Mouse (Mus musculus): ENCODE data around the gene Dcaf7.
A peak's percentile ranks its signal among the peaks of the same experiment; 100 is the strongest.
"Not testable (repeated sequence)": the region's sequence is repeated elsewhere in the genome, so short reads cannot be mapped to it uniquely, and the experiment has no call there.

Gene Dcaf7

DNA sequence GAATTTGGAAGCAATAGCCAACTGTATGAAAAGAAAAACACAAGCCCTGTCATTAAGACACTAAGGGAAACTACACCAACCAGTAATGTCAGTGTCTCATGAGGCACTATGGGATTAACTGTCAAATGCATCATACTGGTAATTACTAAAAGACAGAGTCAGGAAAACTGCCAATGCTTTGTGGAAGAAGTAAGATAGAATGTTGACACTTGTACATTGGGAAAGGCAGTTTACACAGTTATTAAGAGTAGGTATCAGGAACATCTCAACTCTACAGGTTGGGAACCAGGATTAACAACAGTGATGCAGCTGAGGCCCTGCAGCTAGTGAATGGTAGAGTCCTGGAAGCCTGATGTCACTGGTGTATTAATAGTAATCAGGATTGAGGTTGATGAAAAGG is 7.7 kb downstream of the Dcaf7 start:
- DNase-seq (ENCODE audit: low spot score in 2 of 2) = no peak

- DNase-seq (ENCODE audit: low spot score in 2 of 2) = no peak
These were observed 8.6 kb downstream of the Dcaf7 start for GRCm38 (mm10) chr11:106045256-106045655.

GRCm38 (mm10) chr11:106045780-106046179 is 9.1 kb downstream of the Dcaf7 start:
- DNase-seq (ENCODE audit: low spot score in 2 of 2) = no peak

- DNase-seq (ENCODE audit: low spot score in 2 of 2) = no peak
These were observed 9.9 kb downstream of the Dcaf7 start for GRCm38 (mm10) chr11:106046584-106046983.

DNA sequence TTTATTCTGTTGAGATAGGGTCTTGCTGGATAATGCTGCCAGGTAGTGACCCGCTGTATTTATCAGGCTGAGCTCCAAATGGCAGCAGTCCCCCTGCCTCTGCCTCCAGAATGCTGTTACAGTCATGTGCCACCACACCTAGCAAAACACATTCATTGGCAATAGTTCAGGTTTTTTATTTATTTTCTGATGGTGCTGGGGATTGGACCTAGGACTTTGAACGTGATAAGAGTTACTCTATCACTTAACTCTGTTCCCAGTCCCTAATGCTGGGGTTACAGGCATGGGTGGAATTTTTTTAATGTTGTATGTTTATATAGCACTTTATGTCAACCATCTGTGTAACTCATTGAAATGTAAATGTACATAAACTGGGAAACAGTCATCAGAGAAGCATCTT is 17.2 kb downstream of the Dcaf7 start:
- DNase-seq (ENCODE audit: low spot score in 2 of 2) = no peak

DNA sequence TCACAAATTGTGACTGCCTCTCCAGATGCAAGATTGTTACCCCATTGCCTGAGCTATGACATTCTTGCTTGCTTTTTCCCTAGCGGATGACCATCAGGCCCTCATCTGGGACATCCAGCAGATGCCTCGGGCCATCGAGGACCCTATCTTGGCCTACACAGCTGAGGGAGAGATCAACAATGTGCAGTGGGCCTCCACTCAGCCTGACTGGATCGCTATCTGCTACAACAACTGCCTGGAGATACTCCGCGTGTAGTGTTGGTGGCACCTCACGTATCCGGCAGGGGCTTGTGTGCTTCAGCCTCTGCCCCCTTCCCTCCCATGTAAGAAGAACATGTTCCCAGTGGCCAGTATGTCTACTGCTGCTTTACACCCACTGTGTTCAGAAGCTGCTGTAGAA is 17.9 kb downstream of the Dcaf7 start:
- DNase-seq (ENCODE audit: low spot score in 2 of 2) = no peak

- no peak for DNase-seq (ENCODE audit: low spot score in 2 of 2)
These were observed 18.7 kb downstream of the Dcaf7 start for GRCm38 (mm10) chr11:106055341-106055740.

GRCm38 (mm10) chr11:106056819-106057491 is 20.3 kb downstream of the Dcaf7 start:
- no peak for DNase-seq (ENCODE audit: low spot score in 2 of 2)

DNA sequence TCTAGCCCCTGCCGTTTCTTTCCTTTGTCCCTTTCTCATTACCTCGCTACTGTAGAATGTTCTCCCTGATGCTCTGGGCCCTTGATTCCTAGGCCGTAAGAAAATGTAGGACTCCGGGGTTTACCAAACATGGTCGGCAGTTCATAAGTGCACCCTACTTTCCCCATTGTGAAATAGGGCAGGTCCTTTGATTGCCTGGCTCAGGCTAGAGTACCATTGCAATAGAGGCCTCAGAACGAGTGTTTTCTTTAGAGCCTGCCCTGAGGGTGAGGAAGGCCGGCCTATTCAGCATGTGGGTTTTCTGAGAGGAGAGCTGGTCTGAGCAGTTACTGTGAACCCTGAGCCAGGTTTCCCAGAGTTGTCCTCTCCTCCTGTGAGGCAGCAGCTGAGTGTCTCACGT is 21.3 kb downstream of the Dcaf7 start:
- no peak for DNase-seq (ENCODE audit: low spot score in 2 of 2)

GRCm38 (mm10) chr11:106060549-106060948 is 23.9 kb downstream of the Dcaf7 start:
- DNase-seq (ENCODE audit: low spot score in 2 of 2) = no peak

DNA sequence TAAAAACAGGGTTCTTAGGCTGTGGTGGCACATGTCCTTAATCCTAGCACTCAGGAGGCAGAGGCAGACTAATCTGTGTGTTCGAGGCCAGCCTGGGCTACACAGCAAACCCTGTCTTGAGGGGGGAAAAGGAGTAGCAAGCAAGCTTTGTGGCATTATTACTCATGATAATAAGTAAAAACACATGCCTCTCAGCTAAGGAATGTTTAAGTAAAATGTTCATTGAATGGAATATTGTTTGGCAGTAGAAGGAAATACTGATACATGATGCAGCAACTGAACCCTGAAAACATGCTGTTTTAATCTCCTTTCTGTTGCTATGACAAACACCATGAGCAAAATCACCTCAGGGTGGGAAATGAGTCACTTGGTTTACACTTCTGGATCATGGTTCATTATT is 24.6 kb downstream of the Dcaf7 start:
- DNase-seq (ENCODE audit: low spot score in 2 of 2) = no peak

DNA sequence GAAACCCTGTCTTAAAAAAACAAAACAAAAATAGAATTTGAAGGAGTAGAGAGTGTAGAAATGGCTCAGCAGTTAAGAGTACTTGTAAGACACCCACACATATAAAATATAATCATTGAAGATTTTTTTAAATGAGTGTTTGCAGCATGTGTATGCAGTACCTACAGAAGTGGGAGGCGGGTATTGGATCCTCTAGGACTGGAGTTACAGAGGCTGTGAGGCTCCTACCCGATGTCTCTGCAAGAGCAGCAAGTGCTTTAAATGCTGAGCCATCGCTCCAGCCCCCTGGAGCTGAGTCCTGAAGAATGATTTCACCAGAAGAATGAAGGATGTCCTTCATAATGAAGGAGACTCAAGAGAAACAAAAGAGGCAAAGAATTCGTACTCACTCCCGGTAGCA is 27.1 kb downstream of the Dcaf7 start:
- no peak for DNase-seq (ENCODE audit: low spot score in 2 of 2)

DNA sequence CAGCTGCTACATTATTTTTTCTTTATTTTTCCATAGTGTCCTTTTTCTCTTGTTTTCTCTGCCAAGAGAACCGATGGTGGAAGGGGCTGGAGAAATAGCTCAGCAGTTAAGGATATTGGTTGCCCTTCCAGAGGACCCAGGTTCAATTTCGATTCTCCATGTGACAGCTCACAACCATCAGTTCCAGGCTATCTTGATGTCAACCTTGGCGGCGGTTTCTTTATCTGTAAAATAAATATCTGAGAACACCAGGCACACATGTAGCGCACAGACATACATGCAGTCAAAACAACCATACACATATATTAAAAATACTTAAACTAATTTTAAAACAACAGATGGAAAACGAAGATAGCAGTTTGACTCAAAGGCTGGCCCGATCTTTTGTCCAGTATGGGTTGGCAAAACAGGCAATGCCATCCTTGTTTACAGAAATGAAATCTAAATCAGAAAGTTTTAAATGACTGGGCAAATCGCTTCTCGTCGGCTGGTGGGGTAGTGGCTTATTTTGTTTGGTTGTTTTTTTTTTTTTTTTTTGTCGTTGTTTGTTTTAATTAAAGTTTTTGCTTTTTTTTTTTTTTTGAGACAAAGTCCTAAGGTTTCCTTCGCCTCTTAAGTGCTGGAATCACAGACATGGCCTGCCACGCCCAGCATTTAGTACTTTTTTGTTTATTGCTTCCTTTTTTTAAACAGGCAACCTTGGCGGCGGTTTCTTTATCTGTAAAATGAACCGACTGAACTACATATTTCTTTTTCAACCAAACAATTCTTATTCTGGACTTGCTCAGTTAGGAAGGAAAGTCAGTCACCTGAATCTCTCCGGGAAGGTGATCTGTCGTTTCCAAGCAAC is 28.6 kb downstream of the Dcaf7 start:
- DNase-seq (ENCODE audit: low spot score in 2 of 2) = no peak

DNA sequence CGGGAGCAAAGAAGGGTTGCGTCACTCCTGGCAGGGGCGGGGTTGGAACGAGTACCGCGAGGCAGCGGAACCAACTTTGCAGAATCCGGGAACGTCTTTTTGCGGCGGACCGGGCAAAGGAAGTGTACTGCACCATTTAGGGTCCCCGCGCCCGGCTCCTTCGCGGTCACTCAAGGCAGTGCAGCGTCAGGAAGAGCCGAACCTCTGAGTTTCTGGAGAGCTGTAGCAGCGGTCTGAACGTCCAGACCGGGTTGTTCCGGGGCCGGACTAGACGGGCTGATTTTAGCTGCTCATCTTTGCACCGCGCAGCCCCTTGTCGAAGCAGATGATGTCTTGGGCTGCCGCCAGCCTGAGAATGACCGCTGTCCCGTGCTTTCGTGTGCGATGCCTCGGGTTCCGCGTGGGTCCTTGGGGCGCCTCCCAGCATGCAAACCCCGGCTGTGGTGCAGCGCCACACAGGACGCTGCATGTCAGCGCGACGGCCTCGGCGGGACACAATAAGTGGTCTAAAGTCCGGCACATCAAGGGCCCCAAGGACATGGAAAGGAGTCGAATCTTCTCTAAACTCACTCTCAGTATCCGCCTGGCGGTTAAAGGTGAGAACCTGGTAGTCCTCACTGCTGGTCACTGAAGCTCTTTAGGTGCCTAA is 29.4 kb downstream of the Dcaf7 start, which contains the start of gene Taco1:
TSS of gene Taco1 (plus strand) at position 139 of the 649 bp plus-strand sequence.
- peak; percentile 85 to 95 for DNase-seq (ENCODE audit: low spot score in 2 of 2)

- DNase-seq (ENCODE audit: low spot score in 2 of 2) = not testable (repeated sequence)
These were observed 29.9 kb downstream of the Dcaf7 start for GRCm38 (mm10) chr11:106066616-106067015.

DNA sequence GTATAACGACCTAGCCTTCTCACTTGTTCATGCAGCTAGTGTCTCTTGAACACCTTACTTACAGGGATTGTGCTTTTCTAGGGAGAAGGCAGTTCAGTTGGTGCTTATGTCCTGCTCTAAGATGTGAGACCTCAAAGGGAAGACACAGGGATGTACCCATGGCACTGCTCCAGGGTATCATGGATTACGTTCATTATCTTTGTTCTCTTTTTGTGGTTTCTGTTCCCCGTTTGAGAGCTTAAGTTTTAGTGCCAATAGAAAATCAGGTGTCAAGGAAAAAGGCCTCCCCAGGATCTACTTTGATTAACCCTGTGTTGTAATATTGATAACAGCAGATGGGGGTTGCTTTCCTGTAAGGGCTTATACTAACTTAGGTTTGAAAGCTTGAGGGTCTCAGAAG is 37.1 kb downstream of the Dcaf7 start:
- DNase-seq (ENCODE audit: low spot score in 2 of 2) = no peak

DNA sequence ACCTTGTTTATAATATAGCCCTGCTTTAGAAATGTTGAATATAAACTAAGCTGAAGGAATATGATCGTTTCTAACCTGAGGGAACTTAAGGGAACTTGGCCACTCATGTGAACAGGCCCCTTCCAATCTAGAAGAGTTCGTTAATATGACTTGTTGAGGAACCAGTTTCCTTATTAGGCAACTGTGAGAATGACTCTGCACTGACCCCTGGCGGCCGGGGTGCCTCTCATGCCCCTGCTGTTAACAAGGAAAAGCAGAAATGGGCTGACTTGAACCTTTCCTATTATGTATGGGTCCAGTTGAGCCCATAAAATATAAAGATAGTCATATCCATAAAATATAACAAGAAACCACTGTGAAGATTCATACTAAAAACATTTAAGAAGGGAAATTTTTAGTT is 39.6 kb downstream of the Dcaf7 start:
- peak; percentile 20 to 35 for DNase-seq (ENCODE audit: low spot score in 2 of 2)

DNA sequence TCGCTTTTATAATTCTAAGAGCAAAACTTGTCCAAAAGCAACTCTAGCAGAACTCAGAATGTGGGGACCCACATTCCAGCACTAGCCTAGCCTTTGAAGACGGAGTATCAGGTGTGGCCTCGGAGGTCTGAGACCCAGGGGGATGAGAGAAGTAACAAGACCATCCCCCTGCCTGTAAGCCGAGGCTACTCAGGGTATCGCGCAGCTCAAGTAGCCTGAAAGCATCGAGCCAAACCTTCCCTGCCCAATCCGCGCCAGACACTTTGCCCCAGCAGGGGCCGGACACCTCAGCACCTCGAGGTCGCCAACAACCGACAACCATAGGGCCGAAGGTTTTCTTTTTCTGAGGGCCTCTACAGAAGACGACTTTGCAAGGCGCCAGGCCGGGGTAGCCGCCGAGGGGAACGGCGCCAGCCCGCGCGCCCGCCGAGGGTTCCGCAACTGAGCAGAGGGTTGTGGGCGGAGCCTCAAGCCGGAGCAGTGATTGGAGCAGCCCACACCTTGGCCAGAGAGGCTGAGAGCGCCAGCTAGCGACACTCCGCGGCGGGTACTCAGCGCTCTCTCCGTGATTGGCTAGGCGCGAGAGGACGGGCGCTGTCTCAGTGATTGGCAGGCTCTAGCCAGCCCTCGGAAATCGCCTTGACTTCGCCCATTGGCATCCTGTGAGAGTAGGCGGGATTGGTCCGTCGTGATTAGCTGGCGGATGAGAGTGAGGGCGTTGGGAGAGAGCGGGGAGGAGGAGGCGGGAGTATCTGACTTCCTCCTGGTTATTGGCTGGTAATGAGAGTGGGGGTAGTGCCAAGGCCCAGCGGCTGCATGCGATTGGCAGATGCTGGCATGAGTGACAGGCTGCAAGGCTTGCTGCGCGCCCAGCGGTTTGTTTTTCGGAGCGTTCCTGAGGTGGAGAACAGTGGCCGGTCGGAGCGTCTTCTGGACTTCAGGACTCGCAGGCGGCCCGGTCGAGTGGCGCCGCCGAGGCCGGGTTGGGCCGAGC is 47.3 kb downstream of the Dcaf7 start, which contains the start of gene Map3k3:
TSS of gene Map3k3 (plus strand) at position 906 of the 994 bp plus-strand sequence.
- DNase-seq (ENCODE audit: low spot score in 2 of 2) = peak; percentile 98 to 99

GRCm38 (mm10) chr11:106084911-106085561 is 48.4 kb downstream of the Dcaf7 start:
- DNase-seq (ENCODE audit: low spot score in 2 of 2) = peak; percentile 37 to 38

GRCm38 (mm10) chr11:106098223-106098622 is 61.6 kb downstream of the Dcaf7 start:
- DNase-seq (ENCODE audit: low spot score in 2 of 2) = no peak

- DNase-seq (ENCODE audit: low spot score in 2 of 2) = no peak
These were observed 66.2 kb downstream of the Dcaf7 start for GRCm38 (mm10) chr11:106102866-106103265.
